Mouse (Mus musculus): ENCODE data around the gene Agtr2.

DNA sequence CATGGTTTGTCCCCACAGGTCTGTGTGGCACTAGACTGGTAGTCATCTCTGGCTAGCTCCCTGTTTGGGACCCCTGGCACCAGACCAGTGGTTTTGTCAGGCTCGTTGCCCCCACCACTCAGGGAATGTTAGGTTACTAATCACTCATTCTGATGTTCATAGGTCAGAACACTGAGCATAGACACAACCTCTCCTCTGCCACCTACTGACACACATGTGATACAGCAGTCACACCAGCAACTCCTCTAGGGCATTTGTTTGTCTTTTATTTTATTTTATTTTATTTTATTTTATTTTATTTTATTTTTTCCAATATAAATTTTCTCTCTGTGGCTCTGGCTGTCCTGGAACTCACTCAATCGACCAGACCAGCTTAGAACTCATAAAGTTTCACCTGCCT is 15.9 kb downstream of the Agtr2 start:
- TF ChIP-seq CTCF (IDR thresholded peaks at IDR 0.05; ENCODE audit: borderline replicate concordance, insufficient read depth, low read length) (no peak), POLR2A (IDR thresholded peaks at IDR 0.05; ENCODE audit: low read depth, low read length) (no peak)
